Mouse (Mus musculus) splenic B cell, adult 2 months (primary cell): ENCODE results near the gene Ptpa.
A peak's percentile ranks its signal among the peaks of the same experiment; 100 is the strongest.

Experiments
- DNase-seq: peaks from one replicate; pipeline ENCODE4 v3.0.0-alpha.2; 2011; ENCODE audit warnings: low read depth, low spot score
- H3K27me3 ChIP-seq: 2 replicates; pipeline ENCODE4 v1.6.1; 2012; ENCODE audit warnings: mild to moderate bottlenecking, low read length, moderate library complexity, mixed read lengths; ENCODE audit not compliant: control insufficient read depth, poor library complexity, insufficient read depth, severe bottlenecking
- H3K36me3 ChIP-seq: 2 replicates; pipeline ENCODE4 v1.6.1; 2012; ENCODE audit warnings: mild to moderate bottlenecking, low read length, moderate library complexity, mixed read lengths; ENCODE audit not compliant: control insufficient read depth, poor library complexity, insufficient read depth, severe bottlenecking

Gene Ptpa

DNA sequence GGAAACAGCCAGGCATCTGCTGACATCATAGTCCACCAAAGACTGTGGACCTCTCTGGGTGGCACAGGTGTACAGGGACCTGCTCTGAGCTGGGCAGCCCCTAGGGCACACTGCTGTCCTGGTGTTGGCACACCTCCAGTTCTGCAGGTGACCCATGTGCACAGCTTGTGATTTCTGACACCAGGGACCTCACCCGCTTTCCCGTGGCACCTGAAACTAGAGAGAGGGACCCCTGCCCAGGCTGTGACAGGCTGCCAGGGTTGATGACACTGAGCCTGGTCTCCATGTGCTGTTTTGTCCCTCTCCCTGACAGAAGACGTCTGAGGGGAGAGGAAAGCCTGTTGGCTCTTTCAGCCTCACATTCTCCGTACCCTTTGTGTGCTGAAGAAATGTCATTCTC lies 22.0 kb downstream of the Ptpa start:
- DNase-seq: no peak

DNA sequence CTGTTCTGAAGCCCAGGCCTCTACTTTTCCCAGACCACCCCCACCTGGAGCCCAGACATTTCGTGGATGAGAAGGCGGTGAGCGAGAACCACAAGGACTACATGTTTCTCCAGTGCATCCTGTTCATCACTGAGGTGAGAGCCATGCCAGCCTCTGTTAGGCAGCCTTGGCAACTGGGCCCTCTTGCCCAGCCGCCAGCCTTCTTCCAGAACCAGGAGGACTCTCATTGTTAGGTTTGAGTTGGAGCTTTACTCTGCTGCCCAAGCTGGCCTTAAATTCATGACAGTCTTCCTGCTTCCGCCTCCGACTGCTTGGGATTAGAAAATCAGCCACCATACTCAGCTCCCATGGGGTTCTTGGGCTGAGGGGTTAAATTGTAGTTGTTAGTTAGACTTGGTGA lies 23.8 kb downstream of the Ptpa start:
- peaks cover 7% of the 10 kb centered on the region for H3K36me3 ChIP-seq
- H3K27me3 ChIP-seq: no peaks in the 10 kb centered on the region
- DNase-seq: no peak

More for the DNA sequence above, 22.0 kb downstream of the Ptpa start:
- H3K27me3 ChIP-seq: no peaks in the 10 kb centered on the region
- H3K36me3 ChIP-seq: peaks cover 13% of the 10 kb centered on the region

DNA sequence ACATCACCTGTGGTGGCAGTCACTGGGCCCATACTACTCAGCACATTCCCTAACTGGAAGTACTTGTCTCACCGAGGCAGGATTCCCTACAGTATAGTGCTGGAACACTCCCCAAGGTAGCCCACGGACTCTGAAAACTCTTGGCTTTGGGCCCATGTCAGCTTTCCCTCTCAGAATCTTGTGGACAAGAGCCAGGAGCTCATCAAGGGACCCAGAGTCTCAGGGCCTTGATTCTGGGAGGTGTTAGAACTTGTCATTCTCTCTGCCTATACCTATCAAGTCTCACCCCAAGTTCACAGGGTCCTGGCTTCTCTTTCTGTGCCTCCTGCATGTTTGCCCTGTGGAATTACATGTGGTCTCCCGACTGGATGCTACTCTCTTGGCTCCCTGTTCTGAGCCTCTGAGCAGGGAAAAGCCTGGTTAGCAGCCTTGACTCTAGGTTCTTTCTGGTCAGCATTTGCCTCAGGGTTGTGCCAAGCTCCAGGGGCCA lies 24.4 kb downstream of the Ptpa start:
- DNase-seq: no peak
- Histone ChIP-seq H3K27me3 (no peaks in the 10 kb centered on the region), H3K36me3 (peaks cover 5% of the 10 kb centered on the region)

DNA sequence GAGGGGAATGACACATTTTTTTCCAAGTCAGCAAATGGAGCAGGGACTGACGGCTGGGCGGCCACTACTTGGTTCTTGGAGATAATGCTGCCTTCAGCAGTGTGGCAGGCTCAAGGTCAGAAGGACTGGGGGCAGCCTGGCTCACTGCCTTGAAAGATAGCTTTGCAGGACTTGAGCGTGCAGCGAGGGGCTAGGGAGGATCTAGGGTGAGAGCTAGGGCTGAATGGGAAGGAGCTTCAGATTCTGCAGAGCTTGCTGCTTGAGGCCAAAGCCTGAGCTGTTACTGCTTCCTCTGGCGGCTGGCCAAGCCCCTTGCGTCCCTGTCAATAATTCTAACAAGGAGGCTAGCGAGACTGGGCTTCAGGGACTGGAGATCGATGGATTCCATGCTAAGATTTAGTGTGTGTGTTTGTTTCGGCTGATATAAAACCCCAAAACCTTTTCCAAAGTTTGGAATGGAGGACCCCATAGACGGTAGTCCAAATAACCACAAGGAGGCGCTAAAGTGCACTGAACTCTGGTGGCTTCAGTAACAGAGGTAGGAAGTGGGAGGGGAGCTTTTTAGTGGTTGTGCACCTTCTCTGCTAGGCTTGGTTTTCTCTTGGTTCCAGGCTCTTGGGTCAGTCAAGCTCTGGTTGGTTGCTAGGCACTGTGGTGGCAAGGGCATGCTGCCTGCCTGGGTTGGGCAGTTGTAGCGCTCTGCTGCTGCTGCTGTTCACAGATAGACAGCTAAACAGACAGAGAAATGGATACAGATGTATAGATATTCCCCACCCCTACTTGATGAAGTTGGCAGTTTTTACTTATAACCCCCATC lies 25.1 kb downstream of the Ptpa start:
- DNase-seq: peak; percentile 94
- H3K36me3 ChIP-seq: peaks cover 5% of the 10 kb centered on the region
- no peaks in the 10 kb centered on the region for H3K27me3 ChIP-seq

DNA sequence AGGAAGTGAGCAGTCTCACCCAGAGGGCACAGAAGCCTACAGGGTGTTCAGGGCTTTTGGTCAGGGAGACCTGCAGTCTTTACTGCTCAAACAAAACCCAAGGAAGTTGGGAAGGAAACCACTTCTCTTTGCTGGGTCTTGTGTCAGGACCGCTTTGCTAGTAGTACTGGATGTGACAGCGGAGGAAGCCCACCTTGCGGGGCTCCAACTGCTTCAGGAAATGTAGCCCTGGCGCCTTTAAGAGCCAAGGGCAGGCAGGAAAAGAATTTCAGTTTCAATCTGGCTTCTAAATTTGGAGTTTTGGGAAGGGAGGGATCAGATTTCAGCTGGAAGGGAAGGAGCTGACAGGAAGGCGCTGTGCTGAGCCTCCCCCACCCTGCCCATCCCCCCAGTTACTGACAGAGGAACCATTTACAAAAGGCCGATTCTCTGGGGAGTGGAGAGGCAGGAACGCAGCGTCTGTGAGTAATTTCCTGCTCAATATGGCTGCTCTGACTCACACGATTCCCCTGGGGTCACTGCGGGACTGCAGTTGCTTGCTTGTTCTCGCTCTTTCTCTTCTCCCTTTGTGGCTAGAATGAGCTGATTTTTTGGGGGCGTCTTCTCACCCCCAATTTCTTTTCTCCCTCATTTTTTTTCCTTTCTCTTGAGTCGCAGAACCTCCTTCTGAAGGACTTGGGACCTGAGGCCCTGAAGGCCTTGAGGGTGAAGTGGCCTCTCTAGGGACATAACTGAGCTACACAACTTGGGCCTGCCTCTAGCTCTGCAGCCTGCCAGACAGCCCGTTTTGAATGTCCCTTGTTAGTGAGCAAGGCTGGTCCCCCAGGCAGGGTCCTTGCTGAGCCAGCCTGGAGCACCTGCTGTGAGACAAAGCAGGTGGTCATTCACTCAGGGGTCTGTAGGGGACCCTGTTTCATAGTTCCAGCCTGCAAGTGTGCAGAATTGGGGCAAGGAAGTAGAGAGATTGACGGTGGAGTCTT lies 26.0 kb downstream of the Ptpa start:
- no peaks in the 10 kb centered on the region for H3K27me3 ChIP-seq
- peak; percentile 96 for DNase-seq
- peaks cover 5% of the 10 kb centered on the region for H3K36me3 ChIP-seq

DNA sequence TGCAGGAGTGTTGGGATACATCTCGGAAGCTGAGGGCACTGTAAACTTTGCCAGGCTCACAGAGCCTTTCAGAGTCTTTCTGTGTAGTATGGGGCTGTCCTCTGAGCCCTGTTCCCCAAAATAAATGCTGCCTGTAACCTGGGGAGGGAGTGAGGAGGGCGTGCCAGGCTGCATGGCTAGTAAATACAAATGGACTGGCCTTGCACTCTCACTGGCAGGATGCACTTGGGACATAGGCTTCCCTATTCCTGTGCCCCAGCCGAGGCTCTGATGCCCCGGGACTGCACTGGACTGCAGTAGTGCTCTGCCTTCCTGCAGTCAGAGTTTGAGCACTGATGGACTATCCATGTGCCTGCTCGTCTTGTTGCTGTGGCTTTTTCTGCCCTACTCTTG lies 26.7 kb downstream of the Ptpa start:
- DNase-seq: peak; percentile 18
- H3K27me3 ChIP-seq: no peaks in the 10 kb centered on the region
- peaks cover 5% of the 10 kb centered on the region for H3K36me3 ChIP-seq

DNA sequence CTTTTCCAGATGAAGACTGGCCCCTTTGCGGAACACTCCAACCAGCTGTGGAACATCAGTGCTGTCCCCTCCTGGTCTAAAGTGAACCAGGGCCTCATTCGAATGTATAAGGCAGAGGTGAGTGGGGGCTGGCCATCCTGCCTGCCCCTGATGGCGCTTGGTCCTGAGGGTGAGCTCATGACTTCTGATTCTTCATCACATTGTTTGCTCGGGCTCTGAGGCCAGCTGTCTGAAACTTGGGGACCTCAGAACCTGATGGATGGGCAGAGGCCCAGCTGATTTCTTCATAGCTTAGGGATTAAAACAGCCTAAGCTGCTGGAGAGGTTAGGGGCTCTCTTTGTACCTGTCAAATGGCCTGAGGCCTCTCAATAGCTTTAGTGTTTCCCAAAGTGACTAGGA lies 27.4 kb downstream of the Ptpa start:
- no peaks in the 10 kb centered on the region for H3K27me3 ChIP-seq
- peaks cover 2% of the 10 kb centered on the region for H3K36me3 ChIP-seq
- DNase-seq: no peak

DNA sequence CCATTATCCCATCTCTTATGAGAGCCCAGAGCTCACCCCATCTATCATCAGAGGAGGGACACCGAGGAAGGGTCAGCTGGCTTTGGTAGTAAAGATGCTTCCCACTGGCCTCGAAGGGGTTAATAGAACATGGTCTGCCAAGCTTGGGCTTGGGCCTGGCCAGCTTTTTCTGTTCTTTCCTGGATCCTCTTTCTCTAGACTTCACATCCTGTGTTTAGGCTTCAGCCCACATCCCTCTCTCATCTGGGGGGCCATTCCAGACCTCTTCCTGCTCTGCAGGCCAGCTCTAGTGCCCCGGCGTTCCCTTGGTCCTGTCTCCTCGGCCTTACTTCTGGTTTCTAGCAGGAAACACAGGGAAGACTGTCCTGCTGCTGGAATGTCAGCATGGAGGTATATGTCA lies 28.2 kb downstream of the Ptpa start:
- no peak for DNase-seq
- H3K27me3 ChIP-seq: no peaks in the 10 kb centered on the region

DNA sequence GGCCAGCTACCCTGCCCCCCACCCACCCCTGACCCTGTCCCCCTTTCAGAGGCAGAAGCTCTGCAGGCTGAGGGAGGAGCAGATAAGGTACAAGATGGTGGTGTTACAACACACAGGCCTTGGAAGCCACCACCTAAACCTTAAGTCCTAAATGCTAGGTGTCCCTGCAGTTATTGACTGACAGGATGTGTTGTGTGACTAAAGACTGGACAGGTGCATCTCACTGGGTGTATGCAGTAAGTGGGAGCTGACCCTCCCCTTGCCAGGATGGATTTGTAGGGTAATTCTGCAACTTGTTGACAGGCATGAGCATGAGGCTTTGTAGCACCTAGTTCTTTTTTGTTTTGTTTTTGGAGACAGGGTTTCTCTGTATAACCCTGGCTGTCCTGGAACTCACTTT lies 28.6 kb downstream of the Ptpa start:
- Histone ChIP-seq H3K36me3 (peaks cover 2% of the 10 kb centered on the region), H3K27me3 (no peaks in the 10 kb centered on the region)
- DNase-seq: no peak

More for the DNA sequence above, 28.2 kb downstream of the Ptpa start:
- H3K36me3 ChIP-seq: peaks cover 2% of the 10 kb centered on the region

DNA sequence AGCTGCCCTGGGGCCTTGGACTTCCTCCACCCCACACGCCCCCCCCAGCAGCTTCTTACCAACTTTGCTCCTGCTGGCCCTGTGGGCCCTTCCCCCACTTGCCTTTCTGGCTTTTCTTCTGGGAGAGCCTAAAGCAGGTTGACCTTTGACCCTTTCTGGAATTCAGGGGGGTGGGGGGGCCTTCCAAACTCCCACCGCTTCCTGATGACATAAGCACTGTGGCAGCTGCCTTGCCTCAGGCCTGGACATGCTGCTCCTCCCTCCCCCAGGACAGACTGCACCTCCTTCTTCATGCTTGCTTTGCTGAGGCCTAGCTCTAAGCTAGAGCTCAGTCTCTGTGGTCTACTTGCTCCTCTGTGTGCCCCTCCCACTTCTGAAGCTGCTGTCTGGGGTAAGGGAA lies 29.5 kb downstream of the Ptpa start:
- Histone ChIP-seq H3K36me3 (no peaks in the 10 kb centered on the region; the same call in none of the 2 replicates), H3K27me3 (no peaks in the 10 kb centered on the region)
- no peak for DNase-seq

DNA sequence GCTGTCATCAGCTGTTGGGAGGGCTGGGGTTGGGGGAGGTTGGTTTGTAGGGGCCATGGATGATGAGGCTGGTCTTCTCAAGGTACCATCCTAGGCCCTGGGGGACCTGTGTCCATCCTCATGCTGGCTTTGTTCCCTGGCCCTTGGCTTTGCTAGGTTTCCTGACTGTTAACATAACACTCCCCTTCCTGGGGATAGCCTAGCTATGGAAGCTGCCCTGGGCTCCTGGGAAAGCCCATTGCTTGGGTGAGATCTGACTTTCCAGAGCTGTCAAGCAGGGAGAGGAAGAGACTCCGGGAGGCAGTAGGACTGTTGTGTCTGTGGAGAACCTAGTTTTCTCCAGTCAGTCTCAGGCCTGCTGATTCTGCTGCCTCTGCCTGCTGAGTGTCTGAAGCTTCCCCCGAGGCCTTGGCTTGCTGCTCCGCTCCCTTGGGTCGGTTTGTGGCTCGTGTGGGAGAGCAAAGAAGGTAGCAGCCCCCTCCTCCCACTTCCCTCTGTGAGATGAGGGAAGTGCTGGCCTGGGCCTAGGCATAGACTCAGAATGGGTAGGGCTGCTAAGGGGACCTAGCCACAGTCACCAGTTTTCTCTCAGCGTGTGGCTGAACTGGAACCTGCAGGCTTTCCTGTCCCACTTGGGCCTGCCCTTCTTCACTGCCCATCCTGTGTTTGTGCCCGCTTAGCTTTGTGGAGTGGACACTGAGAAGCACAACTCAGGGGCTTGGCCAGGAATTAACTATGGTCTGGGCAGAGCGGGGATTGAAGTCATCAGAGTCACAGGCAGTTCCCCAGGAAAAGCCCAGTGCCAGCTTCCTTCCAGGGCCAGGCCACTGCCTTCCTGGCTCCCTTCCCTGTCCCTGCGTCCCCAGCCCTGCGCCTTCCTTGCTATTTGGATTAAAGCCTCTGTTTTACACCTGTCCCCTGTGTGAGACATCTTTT lies 31.3 kb downstream of the Ptpa start:
- no peaks in the 10 kb centered on the region for H3K27me3 ChIP-seq
- no peaks in the 10 kb centered on the region; the same call in 1 of the 2 replicates for H3K36me3 ChIP-seq
- DNase-seq: no peak

DNA sequence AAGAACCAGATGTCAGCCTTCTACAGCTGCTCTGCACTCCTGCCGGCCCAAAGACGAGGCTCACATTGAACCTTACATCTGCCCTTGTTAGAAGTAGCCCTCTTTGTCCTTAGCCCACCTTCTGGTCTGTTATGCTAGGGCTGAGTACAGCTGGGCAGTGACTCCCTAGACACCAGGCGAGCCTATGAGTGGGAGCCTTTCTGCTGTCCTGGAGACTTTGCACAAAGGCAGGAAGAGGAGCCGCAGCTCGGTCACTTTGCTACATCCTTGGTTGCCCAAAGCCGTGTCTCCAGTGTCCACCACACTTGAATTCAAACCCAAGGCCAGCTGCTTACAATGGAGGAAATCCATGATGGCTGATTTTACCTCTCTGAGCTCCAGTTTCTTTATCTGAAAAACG lies 32.5 kb downstream of the Ptpa start:
- DNase-seq: no peak
- no peaks in the 10 kb centered on the region; the same call in 1 of the 2 replicates for H3K36me3 ChIP-seq
- H3K27me3 ChIP-seq: no peaks in the 10 kb centered on the region

DNA sequence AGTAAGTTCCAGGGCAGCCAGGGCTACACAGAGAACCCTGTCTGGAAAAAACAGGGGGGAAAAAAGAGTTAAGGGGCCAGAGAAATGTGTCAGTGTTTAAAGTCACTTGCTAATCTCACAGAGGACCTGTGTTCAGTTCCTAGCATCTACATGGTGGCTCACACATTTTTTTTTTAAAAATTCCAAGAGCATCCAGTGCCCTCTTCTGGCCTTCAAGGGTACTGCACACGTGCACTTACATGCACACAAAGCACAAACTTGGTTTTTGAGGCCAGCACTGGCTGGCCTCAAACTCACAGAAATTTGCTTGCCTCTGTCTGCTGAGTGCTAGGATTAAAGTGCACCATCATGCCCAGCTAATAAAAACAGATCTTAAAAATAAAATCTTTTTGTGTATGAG lies 34.7 kb downstream of the Ptpa start:
- Histone ChIP-seq H3K36me3 (no peaks in the 10 kb centered on the region), H3K27me3 (no peaks in the 10 kb centered on the region)
- peak; percentile 53 for DNase-seq

DNA sequence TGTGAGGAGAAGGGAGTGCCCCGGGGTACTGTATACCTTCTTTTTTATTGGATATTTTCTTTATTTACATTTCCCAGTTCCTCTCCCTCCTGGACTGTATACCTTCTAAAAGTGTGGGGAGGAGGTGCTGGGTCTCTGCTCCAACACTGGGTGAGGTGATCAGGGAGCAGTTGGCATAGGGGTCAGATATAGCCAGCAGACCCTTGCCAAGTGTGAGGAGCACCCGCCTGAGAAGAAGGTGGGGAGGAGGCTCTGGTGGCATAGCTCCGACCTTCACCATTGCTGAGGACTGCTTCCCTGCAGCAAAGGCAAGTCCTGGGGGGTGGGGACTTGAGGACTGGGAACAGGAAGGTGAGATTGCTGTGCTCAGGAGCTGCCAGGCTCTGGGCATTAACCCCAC lies 35.7 kb downstream of the Ptpa start:
- Histone ChIP-seq H3K27me3 (no peaks in the 10 kb centered on the region), H3K36me3 (no peaks in the 10 kb centered on the region)
- DNase-seq: no peak
